Mouse (Mus musculus) B cell, adult (primary cell): ENCODE data around the gene Dhrs9. TPM values are rescaled to one million over a fixed set of nuclear protein-coding genes. Genes with fewer than 3 reads are reported as not detected.

Experiments used
- total RNA-seq: library from RNA; stranded (reverse); gene quantifications from 4 replicates; pipeline ENCODE4 v1.2.4, GENCODE M21; 2023; ENCODE audit not compliant: inconsistent age

The Dhrs9 gene
- not detected in 4 replicates for total RNA-seq

GRCm38 (mm10) chr2:69380281-69380680 is at the start of gene Dhrs9:
Gene Dhrs9, plus strand, starts transcription at chr2:69380445.

GRCm38 (mm10) chr2:69342496-69343221 is 37.6 kb upstream of the Dhrs9 start, which contains the start of gene Abcb11:
Gene Abcb11, minus strand, starts transcription at chr2:69342616.

Other genes starting within 250 kb of the Dhrs9 start
- gene Nostrin, start 244.6 kb upstream of the Dhrs9 start, total RNA-seq: not detected in 4 replicates
- 5.1 to 6.8 TPM (median 5.8 TPM) in 4 replicates for gene Spc25, start 174.3 kb upstream of the Dhrs9 start, total RNA-seq
- not detected in 4 replicates for gene G6pc2, start 169.4 kb upstream of the Dhrs9 start, total RNA-seq
- not detected in 4 replicates for gene Abcb11, start 37.8 kb upstream of the Dhrs9 start, total RNA-seq
- gene Lrp2, start 205.6 kb downstream of the Dhrs9 start, total RNA-seq: 0.03 TPM in 2 of 4 replicates, not detected in the others